Comparison of ENCODE assay signal across 8 mouse cellular contexts in the genomic region with DNA sequence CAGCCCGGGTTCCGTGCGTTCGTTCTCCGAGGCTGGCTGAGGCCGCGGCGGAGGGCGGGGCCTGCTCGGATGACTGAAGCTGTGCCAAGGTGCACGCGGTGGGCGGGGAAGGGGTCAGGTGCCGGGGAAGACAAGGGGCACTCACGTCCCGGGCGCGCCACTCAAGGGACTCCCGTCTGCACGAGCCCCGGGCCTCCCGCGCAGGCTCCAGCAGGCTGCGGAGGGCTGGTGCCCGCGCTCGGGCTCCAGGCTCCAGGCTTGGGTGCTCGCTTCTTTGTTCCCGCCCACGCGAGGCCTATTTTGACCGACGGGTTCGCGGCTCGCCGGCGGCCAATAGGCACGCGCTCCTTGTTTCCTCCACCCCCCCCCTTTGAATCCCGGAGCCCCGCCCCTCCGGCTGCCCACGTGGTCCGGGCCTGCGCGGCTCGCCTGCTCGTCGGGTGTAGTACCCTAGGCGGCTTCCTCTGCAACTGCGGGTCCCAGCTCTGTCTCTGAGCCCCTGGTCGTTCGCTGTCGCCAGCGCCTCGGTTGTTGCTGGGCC. TPM values are rescaled to one million over a fixed set of nuclear protein-coding genes. Genes with fewer than 3 reads are reported as not detected.
DNase-seq lines count a peak whose midpoint lies in the region; ATAC-seq and TF ChIP-seq lines count a peak whose summit lies in the region.

A gene (minus strand): TSS at position 63 of the 541 bp plus-strand sequence.
A gene (plus strand): TSS at position 384 of the 541 bp plus-strand sequence.

- peak; percentile 93 for ATAC-seq in hindbrain, postnatal 0 days

- peak within 1 kb of the TSS; percentile 93 for H3K4me3 ChIP-seq in gastrocnemius, adult 2 months
- peak within 1 kb of the TSS; percentile 94 for H3K4me3 ChIP-seq in hindbrain, postnatal 0 days (ENCODE audit: low read length)
- H3K4me3 ChIP-seq in megakaryocyte, embryonic 14.5 days (replicated peaks): peak within 1 kb of the TSS; percentile 99

- H3K27ac ChIP-seq in gastrocnemius, adult 2 months: peak within 1 kb of the TSS; percentile 99
- peak within 1 kb of the TSS; percentile 100 for H3K27ac ChIP-seq in hindbrain, postnatal 0 days

- intact Hi-C loops in gastrocnemius, adult 2 months (cut with DNase I): loop anchor here (10.0 kb wide), 2 partner anchors 135 to 375 kb away; a partner anchor contains a TSS

- H3K4me2 ChIP-seq in hindbrain, postnatal 0 days (ENCODE audit: low read depth, low read length): peak within 1 kb of the TSS; percentile 88

- no peak for TF ChIP-seq CTCF in gastrocnemius, adult 2 months (IDR thresholded peaks at IDR 0.05)
- no peak for TF ChIP-seq CTCF in hindbrain, postnatal 0 days (IDR thresholded peaks at IDR 0.05; ENCODE audit: low read depth)

- DNase-seq in WW6 (ENCODE audit: low read depth, low spot score): peak; percentile 84
- peak; percentile 78 to 92 for DNase-seq in cerebellum, postnatal 4 days (ENCODE audit: low spot score in 2 of 2)
- peak; percentile 96 for DNase-seq in gastrocnemius, adult 2 months
- peak; percentile 97 for DNase-seq in hindbrain, postnatal 0 days (ENCODE audit: low spot score)
- peak; percentile 89 to 95 for DNase-seq in left cerebral cortex, adult 8-10 months (ENCODE audit: low spot score in 2 of 2)
- peak; percentile 98 to 99 for DNase-seq in right cerebral cortex, postnatal 10 days (ENCODE audit: low spot score in 2 of 2)
- DNase-seq in urinary bladder, postnatal 25 days (ENCODE audit: low spot score): peak; percentile 86

- no peaks in the 10 kb centered on the region for H3K9me3 ChIP-seq in hindbrain, postnatal 0 days (ENCODE audit: low read length)
- H3K9me3 ChIP-seq in megakaryocyte, embryonic 14.5 days: no peaks in the 10 kb centered on the region

- peak within 1 kb of the TSS; percentile 96 for H3K9ac ChIP-seq in hindbrain, postnatal 0 days (replicated peaks; ENCODE audit: low read length)

- H3K4me1 ChIP-seq in hindbrain, postnatal 0 days (ENCODE audit: insufficient read depth, low read length): peaks cover 23% of the 10 kb centered on the region
- H3K4me1 ChIP-seq in megakaryocyte, embryonic 14.5 days: peaks cover 69% of the 10 kb centered on the region

- peaks cover 4% of the 10 kb centered on the region; the same call in 1 of the 2 replicates for H3K36me3 ChIP-seq in hindbrain, postnatal 0 days (ENCODE audit: insufficient read depth, low read length)
- peaks cover 34% of the 10 kb centered on the region for H3K36me3 ChIP-seq in megakaryocyte, embryonic 14.5 days (replicated peaks; ENCODE audit: low read length)

- under 1% methylated on average over 56 of the region's 57 CpGs for WGBS in hindbrain, postnatal 0 days

- H3K27me3 ChIP-seq in hindbrain, postnatal 0 days (ENCODE audit: insufficient read depth, low read length): no peaks in the 10 kb centered on the region
- no peaks in the 10 kb centered on the region for H3K27me3 ChIP-seq in megakaryocyte, embryonic 14.5 days (replicated peaks)

RNA-seq across cellular contexts. Expression of the first gene that starts in this region (rescaled TPM):
- total RNA-seq in gastrocnemius, adult 2 months (2021): 10 to 100 TPM; 74.8 to 77.5 TPM
- 107 and 121 TPM in 2 replicates for total RNA-seq in hindbrain, postnatal 0 days (2014; rRNA removed)
- polyA plus RNA-seq in hindbrain, postnatal 0 days (2015; fragmentation: Nextera tagmentation; extraction: Ambion mirVana): 184 and 193 TPM in 2 replicates
- total RNA-seq in left cerebral cortex, adult 8-10 months (2022): 100 to 1,000 TPM; 163 to 200 (median 198) TPM
- polyA plus RNA-seq in megakaryocyte, embryonic 14.5 days (2012; ENCODE audit: insufficient read depth, low replicate concordance): 52.5 and 67.8 TPM in 2 replicates

RNA-seq across cellular contexts. Expression of the second gene that starts in this region (rescaled TPM):
- 1 to 10 TPM; 6.7 to 9.0 TPM for total RNA-seq in gastrocnemius, adult 2 months (2021)
- total RNA-seq in hindbrain, postnatal 0 days (2014; rRNA removed): 41.6 and 55.6 TPM in 2 replicates
- 48.6 and 49.0 TPM in 2 replicates for polyA plus RNA-seq in hindbrain, postnatal 0 days (2015; fragmentation: Nextera tagmentation; extraction: Ambion mirVana)
- total RNA-seq in left cerebral cortex, adult 8-10 months (2022): 10 to 100 TPM; 47.3 to 54.4 (median 52.2) TPM
- 17.0 and 25.2 TPM in 2 replicates for polyA plus RNA-seq in megakaryocyte, embryonic 14.5 days (2012; ENCODE audit: insufficient read depth, low replicate concordance)

Comparison
In these comparisons a context has a peak if more than half of its experiments do, and no peak if none do; other contexts are left out.
1. Peak in every context shown above with its lines: DNase-seq, ATAC-seq, H3K4me3 ChIP-seq and H3K27ac ChIP-seq.